Mouse (Mus musculus): ENCODE data around the gene Gm7980. TPM values are rescaled to one million over a fixed set of nuclear protein-coding genes. Genes with fewer than 3 reads are reported as not detected.
"Not testable (repeated sequence)": the region's sequence is repeated elsewhere in the genome, so short reads cannot be mapped to it uniquely, and the experiment has no call there.

Gm7980 gene
- not detected in 2 replicates for polyA plus RNA-seq (2012; ENCODE audit: insufficient read depth, insufficient read length, missing spikeins)

- H3K4me1 ChIP-seq (ENCODE audit: control insufficient read depth, insufficient read depth, insufficient read length, low read length); H3K4me3 ChIP-seq (ENCODE audit: insufficient read depth, low read depth, low read length); H3K27ac ChIP-seq (replicated peaks; ENCODE audit: low read depth, low read length): not testable (repeated sequence)
These were observed at the start of gene Gm7980 for GRCm38 (mm10) chr14:41907190-41907589. TSS of gene Gm7980 (minus strand) at chr14:41907290.

GRCm38 (mm10) chr14:41943695-41944094 lies 36.6 kb upstream of the Gm7980 start, which contains the start of gene 1700024B05Rik:
TSS of gene 1700024B05Rik (plus strand) at chr14:41943995.
- H3K27ac ChIP-seq (replicated peaks; ENCODE audit: low read depth, low read length); H3K4me3 ChIP-seq (ENCODE audit: insufficient read depth, low read depth, low read length); H3K4me1 ChIP-seq (ENCODE audit: control insufficient read depth, insufficient read depth, insufficient read length, low read length): not testable (repeated sequence)

- H3K27ac ChIP-seq (replicated peaks; ENCODE audit: low read depth, low read length); H3K4me3 ChIP-seq (ENCODE audit: insufficient read depth, low read depth, low read length); H3K4me1 ChIP-seq (ENCODE audit: control insufficient read depth, insufficient read depth, insufficient read length, low read length): not testable (repeated sequence)
These were observed 17.6 kb upstream of the Gm7980 start, which contains the start of gene 1700049E17Rik1 for GRCm38 (mm10) chr14:41924649-41925048. TSS of gene 1700049E17Rik1 (plus strand) at chr14:41924949.

Other genes starting within 250 kb of the Gm7980 start
- not detected in 2 replicates for gene Gm8068, start 205.4 kb downstream of the Gm7980 start, polyA plus RNA-seq (2012; ENCODE audit: insufficient read depth, insufficient read length, missing spikeins)
- not detected in 2 replicates for gene Gm7929, start 156.7 kb downstream of the Gm7980 start, polyA plus RNA-seq (2012; ENCODE audit: insufficient read depth, insufficient read length, missing spikeins)
- gene Gm47189, start 134.8 kb downstream of the Gm7980 start, polyA plus RNA-seq (2012; ENCODE audit: insufficient read depth, insufficient read length, missing spikeins) = not detected in 2 replicates
- gene 1700049E17Rik1, start 17.7 kb upstream of the Gm7980 start, polyA plus RNA-seq (2012; ENCODE audit: insufficient read depth, insufficient read length, missing spikeins) = not detected in 2 replicates
- not detected in 2 replicates for gene 1700024B05Rik, start 36.7 kb upstream of the Gm7980 start, polyA plus RNA-seq (2012; ENCODE audit: insufficient read depth, insufficient read length, missing spikeins)
- not detected in 2 replicates for gene Gm6401, start 60.6 kb upstream of the Gm7980 start, polyA plus RNA-seq (2012; ENCODE audit: insufficient read depth, insufficient read length, missing spikeins)
- not detected in 2 replicates for gene Gm3543, start 76.0 kb upstream of the Gm7980 start, polyA plus RNA-seq (2012; ENCODE audit: insufficient read depth, insufficient read length, missing spikeins)
- gene Gm7951, start 210.1 kb upstream of the Gm7980 start, polyA plus RNA-seq (2012; ENCODE audit: insufficient read depth, insufficient read length, missing spikeins) = not detected in 2 replicates